Mouse (Mus musculus) neural tube, embryonic 14.5 days (tissue): ENCODE measurements around the gene Tbxa2r. TPM values are rescaled to one million over a fixed set of nuclear protein-coding genes. Genes with fewer than 3 reads are reported as not detected.
A peak's percentile ranks its signal among the peaks of the same experiment; 100 is the strongest.

ENCODE experiments used
- ATAC-seq: fragments of 200-750 bp; cut with Nextera tagmentation; 2 replicates; pipeline ENCODE4 v1.8.0; 2017; ENCODE audit warnings: low read depth, mild to moderate bottlenecking, moderate TSS enrichment, moderate library complexity
- H3K27ac ChIP-seq: fragments of 300-500 bp; sonication (generic); 2 replicates; pipeline ENCODE4 v1.5.1; 2014; ENCODE audit warnings: low read depth, mild to moderate bottlenecking, control low read depth, low read length, moderate library complexity, mixed read lengths
- H3K27me3 ChIP-seq: fragments of 300-500 bp; sonication (generic); 2 replicates; pipeline ENCODE4 v1.6.1; 2014; ENCODE audit warnings: low read length; ENCODE audit not compliant: control insufficient read depth, insufficient read depth
- H3K36me3 ChIP-seq: fragments of 300-500 bp; sonication (generic); 2 replicates; pipeline ENCODE4 v1.6.1; 2014; ENCODE audit warnings: low read length, mixed read lengths; ENCODE audit not compliant: control insufficient read depth, insufficient read depth
- H3K4me1 ChIP-seq: fragments of 300-500 bp; sonication (generic); 2 replicates; pipeline ENCODE4 v1.6.1; 2014; ENCODE audit warnings: low read length; ENCODE audit not compliant: control insufficient read depth, insufficient read depth
- H3K4me2 ChIP-seq: fragments of 300-500 bp; sonication (generic); 2 replicates; pipeline ENCODE4 v1.6.1; 2014; ENCODE audit warnings: mild to moderate bottlenecking, low read depth, low read length, control low read depth
- H3K4me3 ChIP-seq: fragments of 300-500 bp; sonication (generic); 2 replicates; pipeline ENCODE4 v1.5.1; 2014; ENCODE audit warnings: low read depth, low read length, control low read depth, mixed read lengths
- H3K9ac ChIP-seq: fragments of 300-500 bp; sonication (generic); replicated peaks from 2 replicates; pipeline ENCODE4 v1.6.1; 2014; ENCODE audit warnings: low read depth, mild to moderate bottlenecking, control low read depth, low read length, mixed read lengths
- H3K9me3 ChIP-seq: fragments of 300-500 bp; sonication (generic); 2 replicates; pipeline ENCODE4 v1.6.1; 2016; ENCODE audit warnings: low read length; ENCODE audit not compliant: control insufficient read depth
- WGBS: fragments of 180-500 bp; shearing (Covaris S2); extraction: QIAGEN DNeasy Blood & Tissue Kit; methylation state at CpG from one replicate; pipeline ENCODE4 v1.1.7; 2014; 5-methylcytosine and 5-hydroxymethylcytosine counted together
- polyA plus RNA-seq: library from polyadenylated mRNA; unstranded; fragments of >200 nt; fragmentation: Nextera tagmentation; extraction: Ambion mirVana; gene quantifications from 2 replicates; pipeline ENCODE4 v1.2.1, GENCODE M21; 2014

The Tbxa2r gene
- polyA plus RNA-seq, 1 experiment from 2014 or later = 1.9 TPM

DNA sequence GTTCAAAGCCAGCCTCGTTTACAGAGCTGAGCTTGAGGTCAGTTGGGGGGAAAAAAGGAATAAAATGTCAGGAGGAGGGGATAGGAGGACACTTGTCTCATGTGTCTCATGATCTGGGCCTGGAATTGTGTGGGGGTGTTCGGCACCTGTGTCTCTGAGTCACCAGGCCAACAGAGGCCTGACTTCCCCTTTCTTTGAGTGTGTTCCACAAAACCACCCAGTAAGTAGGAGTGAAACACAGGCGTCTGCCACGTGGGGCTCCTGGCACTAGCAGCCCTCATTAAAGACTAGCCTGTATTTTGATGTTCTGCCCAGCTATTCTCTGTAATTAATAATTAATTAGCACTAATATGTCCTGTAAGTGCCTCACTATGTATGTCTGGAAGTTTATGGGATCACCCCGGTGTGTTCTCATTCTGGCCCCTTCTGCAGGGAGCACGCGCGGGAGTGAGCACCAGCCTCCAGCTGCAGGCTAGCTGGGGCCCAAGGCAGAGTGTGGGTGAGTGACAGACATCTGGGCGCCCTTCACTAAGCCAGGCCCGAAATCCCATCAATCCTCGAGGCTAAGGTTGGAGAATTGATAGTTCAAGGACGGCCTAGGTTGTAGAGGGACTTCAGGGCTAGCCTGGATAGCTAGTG is 27.9 kb downstream of the Tbxa2r start:
- Histone ChIP-seq H3K27ac (no peak overlapping the region), H3K36me3 (no peaks in the 10 kb centered on the region), H3K4me2 (peak overlapping the region; percentile 85), H3K9me3 (no peaks in the 10 kb centered on the region), H3K4me1 (0 out of 2 replicates have a peak, but pooled peaks cover 6% of the 10 kb centered on the region), H3K9ac (no peak overlapping the region), H3K27me3 (no peaks in the 10 kb centered on the region), H3K4me3 (no peak overlapping the region)
- 54% methylated on average over 12 of the region's 12 CpGs for WGBS
- no peak for ATAC-seq

DNA sequence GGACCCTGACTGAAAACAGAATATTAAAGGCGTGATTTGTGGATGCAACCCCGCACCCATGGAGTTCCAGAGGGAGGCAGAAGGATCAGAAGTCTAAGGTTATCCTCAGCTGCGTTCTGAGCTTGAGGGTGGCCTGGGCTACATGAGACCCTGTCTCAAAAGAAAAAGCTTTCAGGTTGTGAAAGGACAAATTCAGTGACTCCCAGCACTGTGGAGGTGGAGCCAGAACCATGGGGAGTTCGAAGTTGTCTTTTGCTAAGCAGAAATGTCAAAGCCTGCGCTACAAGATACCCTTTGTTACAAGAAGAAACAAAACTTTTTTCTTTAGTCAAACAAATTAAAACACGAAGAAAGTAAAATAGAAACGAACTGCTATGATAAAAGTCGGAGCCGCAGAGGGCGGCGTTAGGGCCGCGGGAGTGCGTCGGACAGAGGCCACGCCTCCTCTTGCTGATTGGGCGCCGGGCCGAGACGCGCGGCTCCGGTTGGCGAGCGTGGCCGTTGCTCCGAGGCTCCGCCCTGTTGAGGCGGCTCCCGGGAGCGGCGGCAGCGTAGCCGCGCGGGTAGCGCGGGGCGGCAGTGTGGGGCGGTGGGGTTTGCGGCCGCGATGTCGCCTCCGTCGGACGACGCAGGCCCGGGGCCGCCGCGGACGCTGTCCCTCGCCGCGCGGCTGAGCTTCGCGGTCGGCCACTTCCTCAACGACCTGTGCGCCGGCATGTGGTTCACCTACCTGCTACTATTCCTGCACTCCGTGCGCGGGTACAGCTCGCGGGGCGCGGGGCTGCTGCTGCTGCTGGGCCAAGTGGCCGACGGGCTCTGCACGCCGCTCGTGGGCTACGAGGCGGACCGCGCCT is 28.7 kb downstream of the Tbxa2r start, which contains the start of gene Mfsd12:
Gene Mfsd12, plus strand, starts transcription at position 501 of the 854 bp plus-strand sequence.
- Histone ChIP-seq H3K4me3 (peak within 1 kb of the TSS; percentile 67), H3K27me3 (no peaks in the 10 kb centered on the region), H3K36me3 (no peaks in the 10 kb centered on the region), H3K4me2 (peak within 1 kb of the TSS; percentile 85), H3K27ac (no peak within 1 kb of the TSS), H3K9ac (peak within 1 kb of the TSS; percentile 75), H3K9me3 (no peaks in the 10 kb centered on the region), H3K4me1 (0 out of 2 replicates have a peak, but pooled peaks cover 6% of the 10 kb centered on the region)
- 2% methylated on average over 66 of the region's 79 CpGs for WGBS
- peak; percentile 92 for ATAC-seq

DNA sequence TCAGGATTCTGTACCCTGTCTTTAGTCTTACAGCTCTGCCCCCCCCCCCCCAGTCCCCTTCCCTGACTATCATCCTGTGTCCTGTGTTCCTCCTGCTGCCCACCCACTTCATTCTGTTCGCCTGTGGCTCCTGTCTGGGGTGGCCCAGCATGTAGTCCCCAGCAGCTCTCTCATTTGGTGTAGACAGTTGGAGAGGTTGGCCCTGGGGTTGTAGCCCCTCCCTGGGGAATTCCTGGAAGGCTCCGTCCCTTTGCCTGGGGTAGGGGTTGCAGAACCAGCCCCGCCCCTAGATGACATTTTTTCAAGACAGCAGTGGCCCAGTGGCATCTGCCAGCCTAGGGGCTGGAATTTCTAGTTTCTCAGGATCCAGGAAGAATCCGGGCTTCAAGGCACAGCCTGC is 29.7 kb downstream of the Tbxa2r start:
- H3K4me3 ChIP-seq = peak overlapping the region; percentile 67
- H3K9me3 ChIP-seq = no peaks in the 10 kb centered on the region
- peak overlapping the region; percentile 85 for H3K4me2 ChIP-seq
- no peaks in the 10 kb centered on the region for H3K36me3 ChIP-seq
- H3K27ac ChIP-seq = no peak overlapping the region
- ATAC-seq = no peak
- H3K9ac ChIP-seq = peak overlapping the region; percentile 75
- H3K27me3 ChIP-seq = 0 out of 2 replicates have a peak, but pooled peaks cover 3% of the 10 kb centered on the region
- WGBS = 33% methylated on average over 4 of the region's 4 CpGs
- H3K4me1 ChIP-seq = 0 out of 2 replicates have a peak, but pooled peaks cover 6% of the 10 kb centered on the region

DNA sequence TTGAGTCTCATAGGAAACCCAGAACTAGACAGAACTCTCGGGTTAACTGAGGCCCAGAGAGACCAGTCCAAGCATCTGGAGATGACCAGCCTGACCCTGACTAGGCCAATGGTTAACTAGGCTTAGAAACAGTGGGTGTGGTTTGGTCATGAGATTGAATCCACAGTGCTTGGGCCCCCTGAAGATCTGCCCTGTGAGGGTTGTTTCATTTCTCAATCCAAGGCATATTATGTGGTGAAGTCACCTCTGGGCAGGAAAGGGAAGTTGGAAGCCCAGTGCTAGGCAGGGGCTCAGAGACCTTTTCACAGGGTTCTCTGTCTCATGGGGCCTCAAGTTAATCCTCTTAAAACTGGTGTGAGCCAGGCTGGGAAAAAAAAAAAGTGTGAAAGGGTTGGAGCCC is 30.3 kb downstream of the Tbxa2r start:
- Histone ChIP-seq H3K4me3 (0 out of 2 replicates have a peak overlapping the region, but pooled peaks have one; percentile 67), H3K9me3 (no peaks in the 10 kb centered on the region), H3K27ac (no peak overlapping the region), H3K36me3 (no peaks in the 10 kb centered on the region), H3K4me1 (peaks cover 9% of the 10 kb centered on the region; the same call in 1 of the 2 replicates), H3K27me3 (0 out of 2 replicates have a peak, but pooled peaks cover 3% of the 10 kb centered on the region), H3K9ac (0 out of 2 replicates have a peak overlapping the region, but pooled peaks have one; percentile 75), H3K4me2 (peak overlapping the region; percentile 85; the same call in 1 of the 2 replicates)
- WGBS = 70% methylated on average over 1 of the region's 1 CpGs
- no peak for ATAC-seq

DNA sequence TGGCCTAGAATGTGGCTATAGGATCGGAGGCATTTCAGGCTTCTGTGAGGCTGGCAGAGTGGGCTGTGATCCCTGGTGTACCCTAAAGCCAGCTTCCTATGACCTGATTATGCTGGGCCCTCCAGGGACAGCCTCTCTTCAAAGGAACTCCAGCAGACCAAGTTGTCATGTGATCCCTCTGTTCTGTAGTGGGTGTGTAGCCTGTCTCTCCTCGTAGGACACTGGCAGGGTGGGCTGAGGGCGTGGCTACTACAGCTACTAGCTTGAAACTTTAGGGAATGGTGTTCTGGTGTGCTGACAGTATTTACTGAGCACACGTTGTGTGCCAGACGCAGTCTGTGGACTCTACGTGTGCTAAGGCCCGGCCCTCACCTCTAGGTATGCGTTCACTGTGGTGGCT is 32.2 kb downstream of the Tbxa2r start:
- H3K9me3 ChIP-seq = no peaks in the 10 kb centered on the region
- H3K27me3 ChIP-seq = 0 out of 2 replicates have a peak, but pooled peaks cover 3% of the 10 kb centered on the region
- H3K27ac ChIP-seq = no peak overlapping the region
- H3K36me3 ChIP-seq = no peaks in the 10 kb centered on the region
- peaks cover 16% of the 10 kb centered on the region; the same call in 1 of the 2 replicates for H3K4me1 ChIP-seq
- no peak overlapping the region for H3K4me2 ChIP-seq
- H3K9ac ChIP-seq = no peak overlapping the region
- 70% methylated on average over 8 of the region's 8 CpGs for WGBS
- no peak for ATAC-seq
- no peak overlapping the region for H3K4me3 ChIP-seq

DNA sequence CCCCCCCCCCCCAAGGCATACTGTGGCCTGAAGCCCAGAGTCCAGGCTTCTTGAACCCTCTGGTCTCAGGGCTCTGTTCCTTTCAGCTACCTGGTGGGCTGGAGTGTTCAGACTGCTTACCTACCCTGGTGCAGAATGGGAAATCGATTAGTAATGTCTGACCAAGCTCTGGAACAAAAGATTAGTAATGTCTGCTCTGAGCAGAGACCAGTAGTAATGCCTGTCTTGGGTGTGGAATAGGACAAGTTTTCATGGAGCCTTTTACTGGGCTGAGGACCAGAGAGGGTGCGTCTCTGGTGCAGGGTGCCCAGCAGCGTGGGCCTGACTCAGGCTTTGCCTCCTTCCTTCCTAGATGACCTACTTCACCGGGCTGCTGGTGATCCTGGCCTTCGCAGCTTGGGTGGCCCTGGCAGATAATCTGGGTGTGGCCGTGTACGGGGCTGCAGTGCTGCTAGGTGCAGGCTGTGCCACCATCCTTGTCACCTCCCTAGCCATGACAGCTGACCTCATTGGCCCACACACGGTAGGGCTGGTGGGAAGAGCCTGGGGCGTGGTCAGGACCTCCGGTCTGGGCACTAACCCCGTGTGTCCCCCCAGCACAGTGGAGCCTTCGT is 33.9 kb downstream of the Tbxa2r start:
- WGBS = 80% methylated on average over 12 of the region's 12 CpGs
- Histone ChIP-seq H3K9me3 (no peaks in the 10 kb centered on the region), H3K4me1 (peaks cover 16% of the 10 kb centered on the region; the same call in 1 of the 2 replicates), H3K36me3 (peaks cover 8% of the 10 kb centered on the region; the same call in 1 of the 2 replicates), H3K4me2 (no peak overlapping the region), H3K27me3 (0 out of 2 replicates have a peak, but pooled peaks cover 3% of the 10 kb centered on the region), H3K9ac (no peak overlapping the region), H3K27ac (no peak overlapping the region), H3K4me3 (no peak overlapping the region)
- ATAC-seq = no peak

DNA sequence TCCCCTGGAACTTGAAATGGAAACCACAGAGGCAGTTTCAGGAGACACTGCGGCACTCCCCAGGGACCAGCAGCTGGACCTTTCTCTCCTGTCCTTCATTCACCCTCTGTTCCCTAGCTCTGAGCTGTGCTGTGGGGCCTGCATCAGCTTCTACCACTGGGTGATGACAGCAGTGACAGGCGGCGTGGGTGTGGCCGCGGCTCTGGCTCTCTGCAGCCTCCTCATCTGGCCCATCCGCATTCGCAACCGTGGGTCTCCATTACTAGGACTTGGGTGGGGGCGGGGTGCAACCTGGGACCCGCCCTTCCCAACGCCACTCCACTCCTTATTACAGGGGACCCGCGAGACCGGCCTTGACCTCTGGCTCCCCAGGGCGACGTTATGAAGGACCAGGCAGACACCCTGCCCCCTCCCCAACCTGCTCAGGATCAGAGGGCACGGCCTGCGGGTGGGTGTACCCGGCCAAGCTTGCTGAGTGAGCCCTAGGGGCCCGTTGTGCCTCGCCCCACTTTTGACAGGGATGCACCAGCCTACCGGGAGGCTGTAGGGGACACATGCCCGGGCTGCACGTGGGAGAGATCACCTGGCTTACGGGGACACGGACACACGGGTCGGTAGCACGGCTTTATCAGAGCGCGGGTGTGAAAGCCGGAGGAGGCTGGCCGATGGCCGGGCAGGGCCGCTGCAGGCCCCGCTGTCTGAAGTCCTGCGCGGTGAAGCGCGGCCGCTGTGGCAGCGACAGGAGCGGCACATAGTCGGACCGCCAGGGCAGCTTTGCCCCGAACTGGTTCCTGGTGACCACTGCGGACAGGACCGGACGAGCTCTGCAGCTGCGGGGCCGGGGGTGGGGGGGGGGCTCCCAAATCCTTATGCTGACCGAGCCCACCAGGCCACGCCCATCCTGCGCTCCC is 35.2 kb downstream of the Tbxa2r start:
- Histone ChIP-seq H3K4me3 (peak overlapping the region; percentile 12; the same call in 1 of the 2 replicates), H3K4me1 (peaks cover 12% of the 10 kb centered on the region; the same call in 1 of the 2 replicates), H3K27me3 (0 out of 2 replicates have a peak, but pooled peaks cover 3% of the 10 kb centered on the region), H3K4me2 (peak overlapping the region; percentile 30; the same call in 1 of the 2 replicates), H3K27ac (no peak overlapping the region), H3K9me3 (no peaks in the 10 kb centered on the region), H3K36me3 (peaks cover 20% of the 10 kb centered on the region), H3K9ac (peak overlapping the region; percentile 39)
- 13% methylated on average over 54 of the region's 54 CpGs for WGBS
- no peak for ATAC-seq

DNA sequence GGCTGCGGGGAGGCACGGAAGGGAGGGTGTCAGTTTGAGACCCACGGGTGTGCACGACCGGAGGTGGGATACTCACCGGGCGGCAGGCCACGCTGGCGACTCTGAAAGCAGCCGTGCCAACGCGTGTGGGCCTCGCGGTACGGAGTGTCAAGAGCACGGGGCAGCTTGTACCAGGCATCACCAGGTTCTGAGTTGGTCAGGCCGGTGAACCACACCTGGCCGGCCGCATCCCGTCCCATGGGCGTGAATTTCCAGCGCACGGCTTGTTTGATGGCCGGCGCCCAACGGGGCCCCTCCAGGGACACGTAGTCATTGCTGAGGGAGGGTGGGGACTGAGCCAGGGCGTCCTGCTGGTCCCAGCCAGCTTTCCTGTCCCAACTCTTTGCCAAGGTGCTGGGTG is 36.1 kb downstream of the Tbxa2r start:
- no peak for ATAC-seq
- 0 out of 2 replicates have a peak, but pooled peaks cover 3% of the 10 kb centered on the region for H3K27me3 ChIP-seq
- peaks cover 29% of the 10 kb centered on the region for H3K36me3 ChIP-seq
- 11% methylated on average over 28 of the region's 28 CpGs for WGBS
- no peak overlapping the region for H3K4me3 ChIP-seq
- H3K4me2 ChIP-seq = peak overlapping the region; percentile 30; the same call in 1 of the 2 replicates
- H3K9ac ChIP-seq = no peak overlapping the region
- peaks cover 12% of the 10 kb centered on the region; the same call in 1 of the 2 replicates for H3K4me1 ChIP-seq
- no peak overlapping the region for H3K27ac ChIP-seq
- no peaks in the 10 kb centered on the region for H3K9me3 ChIP-seq
